Mouse (Mus musculus): Measurements from ENCODE around the gene Cd22. TPM values are rescaled to one million over a fixed set of nuclear protein-coding genes. Genes with fewer than 3 reads are reported as not detected.
"Not testable (repeated sequence)": the region's sequence is repeated elsewhere in the genome, so short reads cannot be mapped to it uniquely, and the experiment has no call there.

Cd22 gene
- total and polyA plus RNA-seq, 3 experiments, result 0.07 TPM; not detected in 2

DNA sequence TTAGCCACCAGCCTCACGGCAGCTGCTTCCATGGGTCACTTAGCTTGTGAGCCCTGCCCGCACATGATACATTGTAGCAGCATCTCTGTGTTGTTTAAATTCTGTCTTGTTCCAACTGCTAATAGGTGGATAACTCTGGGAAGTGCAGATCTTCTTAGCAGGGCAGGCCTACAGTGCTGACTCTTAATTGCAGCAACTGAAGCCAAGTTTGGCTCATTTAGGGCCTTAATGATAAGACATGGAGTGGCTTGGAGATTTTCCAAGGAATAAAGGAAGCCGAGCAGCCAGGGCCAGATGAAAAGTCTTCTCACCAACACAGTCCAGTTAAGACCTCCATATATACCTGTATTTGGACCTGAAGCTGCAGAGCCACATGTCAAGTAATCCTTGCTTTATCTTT lies 39.8 kb downstream of the Cd22 start (continued):
- TF ChIP-seq MEF2A (IDR thresholded peaks at IDR 0.05; ENCODE audit: extremely low read depth, insufficient replicate concordance, low read depth, low read length, poor library complexity, severe bottlenecking), result no peak
- no peak for TF ChIP-seq HCFC1 (IDR thresholded peaks at IDR 0.05; ENCODE audit: low read depth, low read length)
- TF ChIP-seq RAD21 (IDR thresholded peaks at IDR 0.05; ENCODE audit: low read depth, low read length), result no peak

DNA sequence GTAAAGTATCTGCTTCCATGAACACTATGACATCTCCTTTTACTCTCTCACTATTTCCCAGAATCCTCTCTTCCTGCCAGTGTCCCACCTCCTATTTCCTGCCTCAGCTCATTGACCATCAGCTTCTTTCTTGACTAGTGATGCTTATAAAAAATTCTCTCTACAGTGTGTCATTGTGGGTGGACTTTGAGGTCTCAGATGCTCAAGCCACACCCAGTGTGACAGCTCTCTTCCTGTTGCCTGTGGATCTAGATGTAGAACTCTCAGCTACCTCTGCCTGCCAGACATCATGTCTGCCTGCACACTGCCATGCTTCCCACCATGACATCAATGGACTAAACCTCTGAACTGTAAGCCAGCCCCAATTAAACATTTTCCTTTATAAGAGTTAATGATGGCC lies 42.9 kb downstream of the Cd22 start:
- Histone ChIP-seq H3K9me3 (replicated peaks; ENCODE audit: insufficient read depth, low read length) (no peaks in the 10 kb centered on the region), H3K4me3 (ENCODE audit: control insufficient read depth in 1 of 2, insufficient read depth in 1 of 2, low read depth in 2 of 2, low read length in 2 of 2) (no peak overlapping the region), H3K4me1 (ENCODE audit: control insufficient read depth in 1 of 2, insufficient read depth in 2 of 2, low read length in 2 of 2) (peaks cover 17 to 21% of the 10 kb centered on the region in 2 experiments), H3K36me3 (ENCODE audit: control insufficient read depth in 1 of 2, insufficient read depth in 2 of 2, low read length in 2 of 2) (peaks cover 0 to 16% of the 10 kb centered on the region in 2 experiments; a peak in 2 of 4 replicates), H3K79me2 (ENCODE audit: control insufficient read depth, insufficient read depth, low read length, poor library complexity) (no peaks in the 10 kb centered on the region), H3K27me3 (ENCODE audit: control insufficient read depth in 1 of 2, insufficient read depth in 2 of 2, low read length in 2 of 2) (no peaks in the 10 kb centered on the region), H3K27ac (ENCODE audit: control insufficient read depth, low read depth, low read length) (no peak overlapping the region), H3K9ac (ENCODE audit: control insufficient read depth, low read depth, low read length, poor library complexity, severe bottlenecking) (no peak overlapping the region)
- TF ChIP-seq GATA1 (IDR thresholded peaks at IDR 0.05; ENCODE audit: low read depth, low read length) (no peak), ZNF384 (IDR thresholded peaks at IDR 0.05; ENCODE audit: low read depth, low read length) (peak; percentile 27; the same call in 1 of the 2 replicates)
- DNase-seq (ENCODE audit: low read depth, low spot score), result no peak

DNA sequence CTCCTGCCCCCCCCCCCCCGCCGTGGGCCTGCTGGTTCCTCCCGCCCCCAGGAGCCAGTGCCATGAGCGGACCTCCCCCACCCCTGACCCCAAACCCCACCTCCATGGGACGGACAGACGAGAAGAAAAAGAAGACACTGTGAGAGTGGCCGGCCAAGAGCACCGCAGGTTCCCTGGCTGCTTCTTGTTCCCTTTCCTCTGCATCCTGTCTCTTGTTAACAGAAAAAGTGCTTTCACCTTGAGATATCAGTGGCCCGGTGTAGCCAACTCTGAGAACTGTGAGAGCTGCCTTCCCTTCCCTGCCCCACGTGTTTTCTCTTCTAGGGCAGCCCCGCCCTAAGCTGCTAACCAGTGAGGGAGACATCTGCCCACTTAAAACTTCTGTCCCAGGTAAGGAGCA lies 47.5 kb downstream of the Cd22 start:
- H3K9me3 ChIP-seq (replicated peaks; ENCODE audit: insufficient read depth, low read length); H3K27me3 ChIP-seq (ENCODE audit: control insufficient read depth in 1 of 2, insufficient read depth in 2 of 2, low read length in 2 of 2); H3K4me3 ChIP-seq (ENCODE audit: control insufficient read depth in 1 of 2, insufficient read depth in 1 of 2, low read depth in 2 of 2, low read length in 2 of 2); DNase-seq (ENCODE audit: low read depth, low spot score); H3K27ac ChIP-seq (ENCODE audit: control insufficient read depth, low read depth, low read length); H3K9ac ChIP-seq (ENCODE audit: control insufficient read depth, low read depth, low read length, poor library complexity, severe bottlenecking); H3K79me2 ChIP-seq (ENCODE audit: control insufficient read depth, insufficient read depth, low read length, poor library complexity): not testable (repeated sequence)
- peaks cover 3 to 17% of the 10 kb centered on the region in 2 experiments; a peak in 3 of 4 replicates for H3K4me1 ChIP-seq (ENCODE audit: control insufficient read depth in 1 of 2, insufficient read depth in 2 of 2, low read length in 2 of 2)
- peaks cover 0 to 13% of the 10 kb centered on the region in 2 experiments; a peak in 2 of 4 replicates for H3K36me3 ChIP-seq (ENCODE audit: control insufficient read depth in 1 of 2, insufficient read depth in 2 of 2, low read length in 2 of 2)

DNA sequence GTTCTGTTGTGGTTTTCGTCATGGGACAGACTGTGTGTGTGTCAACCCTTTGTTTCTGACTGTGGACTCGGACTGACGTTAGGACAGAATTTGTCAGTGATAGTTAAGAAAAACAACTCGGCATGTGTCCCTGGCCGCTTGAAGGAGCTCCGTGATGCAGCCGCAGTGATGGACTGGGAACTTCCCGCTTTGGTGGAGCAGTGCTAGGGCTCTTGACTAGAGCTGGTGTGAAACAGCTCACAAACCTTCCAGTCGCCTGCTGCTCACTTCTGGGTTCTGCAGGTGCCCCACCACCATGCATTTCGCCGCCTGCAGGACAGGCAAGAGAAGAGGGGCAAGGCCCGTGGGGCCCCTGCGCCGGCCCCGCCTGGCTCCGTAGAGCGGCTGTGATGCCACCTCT lies 47.9 kb downstream of the Cd22 start:
- Histone ChIP-seq H3K4me3 (ENCODE audit: control insufficient read depth in 1 of 2, insufficient read depth in 1 of 2, low read depth in 2 of 2, low read length in 2 of 2) (no peak overlapping the region), H3K9ac (ENCODE audit: control insufficient read depth, low read depth, low read length, poor library complexity, severe bottlenecking) (no peak overlapping the region)

More for the DNA sequence above, 47.9 kb downstream of the Cd22 start:
- H3K9me3 ChIP-seq (replicated peaks; ENCODE audit: insufficient read depth, low read length), result no peaks in the 10 kb centered on the region
- H3K27ac ChIP-seq (ENCODE audit: control insufficient read depth, low read depth, low read length), result no peak overlapping the region
- no peak for DNase-seq (ENCODE audit: low read depth, low spot score)
- peaks cover 0 to 13% of the 10 kb centered on the region in 2 experiments; a peak in 2 of 4 replicates for H3K36me3 ChIP-seq (ENCODE audit: control insufficient read depth in 1 of 2, insufficient read depth in 2 of 2, low read length in 2 of 2)
- TF ChIP-seq MAZ (IDR thresholded peaks at IDR 0.05; ENCODE audit: low read depth, low read length) (no peak), BHLHE40 (IDR thresholded peaks at IDR 0.05; ENCODE audit: borderline replicate concordance, low read depth, low read length) (no peak), EP300 (IDR thresholded peaks at IDR 0.05; ENCODE audit: low read depth in 1 of 2, low read length in 2 of 2) (no peak), CHD2 (IDR thresholded peaks at IDR 0.05; ENCODE audit: low read length) (no peak), POLR2AphosphoS2 (IDR thresholded peaks at IDR 0.05; ENCODE audit: low read length) (no peak), TCF12 (IDR thresholded peaks at IDR 0.05; ENCODE audit: low read depth, low read length) (no peak), E2F4 (IDR thresholded peaks at IDR 0.05; ENCODE audit: borderline replicate concordance, low read depth, low read length) (no peak), ZNF384 (IDR thresholded peaks at IDR 0.05; ENCODE audit: low read depth, low read length) (no peak), NELFE (IDR thresholded peaks at IDR 0.05; ENCODE audit: low read depth, low read length) (no peak), ZMIZ1 (IDR thresholded peaks at IDR 0.05; ENCODE audit: low read depth, low read length) (no peak), HCFC1 (IDR thresholded peaks at IDR 0.05; ENCODE audit: low read depth, low read length) (no peak), SIN3A (IDR thresholded peaks at IDR 0.05; ENCODE audit: low read length) (no peak)
- H3K27me3 ChIP-seq (ENCODE audit: control insufficient read depth in 1 of 2, insufficient read depth in 2 of 2, low read length in 2 of 2), result no peaks in the 10 kb centered on the region
- peaks cover 3 to 17% of the 10 kb centered on the region in 2 experiments; a peak in 3 of 4 replicates for H3K4me1 ChIP-seq (ENCODE audit: control insufficient read depth in 1 of 2, insufficient read depth in 2 of 2, low read length in 2 of 2)
- no peaks in the 10 kb centered on the region for H3K79me2 ChIP-seq (ENCODE audit: control insufficient read depth, insufficient read depth, low read length, poor library complexity)

Measured in MEL (cell line).